Mouse (Mus musculus) forebrain, embryonic 15.5 days (tissue): Measurements from ENCODE around the gene Batf2. TPM values are rescaled to one million over a fixed set of nuclear protein-coding genes. Genes with fewer than 3 reads are reported as not detected.
A peak's percentile ranks its signal among the peaks of the same experiment; 100 is the strongest.

ENCODE experiments used
- ATAC-seq: fragments of 200-750 bp; cut with Nextera tagmentation; replicated peaks from 2 replicates; pipeline ENCODE4 v1.8.0; 2017; ENCODE audit warnings: mild to moderate bottlenecking, moderate TSS enrichment, moderate library complexity
- H3K27ac ChIP-seq: fragments of 300-500 bp; sonication (generic); replicated peaks from 2 replicates; pipeline ENCODE4 v1.5.1; 2015; ENCODE audit warnings: mild to moderate bottlenecking, inconsistent platforms
- H3K27me3 ChIP-seq: fragments of 300-500 bp; sonication (generic); 2 replicates; pipeline ENCODE4 v1.6.1; 2015; ENCODE audit warnings: inconsistent platforms
- H3K36me3 ChIP-seq: fragments of 300-500 bp; sonication (generic); 2 replicates; pipeline ENCODE4 v1.6.1; 2015; ENCODE audit warnings: mild to moderate bottlenecking, inconsistent platforms
- H3K4me1 ChIP-seq: fragments of 300-500 bp; sonication (generic); 2 replicates; pipeline ENCODE4 v1.6.1; 2015; ENCODE audit warnings: inconsistent platforms
- H3K4me2 ChIP-seq: fragments of 300-500 bp; sonication (generic); replicated peaks from 2 replicates; pipeline ENCODE4 v1.6.1; 2015; ENCODE audit warnings: mild to moderate bottlenecking, inconsistent platforms
- H3K4me3 ChIP-seq: fragments of 300-500 bp; sonication (generic); 2 replicates; pipeline ENCODE4 v1.5.1; 2015; ENCODE audit warnings: mild to moderate bottlenecking, inconsistent platforms
- H3K9ac ChIP-seq: fragments of 300-500 bp; sonication (generic); replicated peaks from 2 replicates; pipeline ENCODE4 v1.6.1; 2015; ENCODE audit warnings: mild to moderate bottlenecking, inconsistent platforms
- H3K9me3 ChIP-seq: fragments of 300-500 bp; sonication (generic); 2 replicates; pipeline ENCODE4 v1.6.1; 2016; ENCODE audit warnings: inconsistent platforms
- WGBS: fragments of 180-500 bp; shearing (Covaris S2); methylation state at CpG from one replicate; pipeline ENCODE4 v1.1.7; 2015; ENCODE audit warnings: mixed read lengths; 5-methylcytosine and 5-hydroxymethylcytosine counted together
- polyA plus RNA-seq: library from polyadenylated mRNA; unstranded; fragments of >200 nt; fragmentation: Nextera tagmentation; extraction: Ambion mirVana; gene quantifications from 2 replicates; pipeline ENCODE4 v1.2.1, GENCODE M21; 2015

The Batf2 gene
- polyA plus RNA-seq: 0.13 TPM in 1 of 2 replicates, not detected in the other

DNA sequence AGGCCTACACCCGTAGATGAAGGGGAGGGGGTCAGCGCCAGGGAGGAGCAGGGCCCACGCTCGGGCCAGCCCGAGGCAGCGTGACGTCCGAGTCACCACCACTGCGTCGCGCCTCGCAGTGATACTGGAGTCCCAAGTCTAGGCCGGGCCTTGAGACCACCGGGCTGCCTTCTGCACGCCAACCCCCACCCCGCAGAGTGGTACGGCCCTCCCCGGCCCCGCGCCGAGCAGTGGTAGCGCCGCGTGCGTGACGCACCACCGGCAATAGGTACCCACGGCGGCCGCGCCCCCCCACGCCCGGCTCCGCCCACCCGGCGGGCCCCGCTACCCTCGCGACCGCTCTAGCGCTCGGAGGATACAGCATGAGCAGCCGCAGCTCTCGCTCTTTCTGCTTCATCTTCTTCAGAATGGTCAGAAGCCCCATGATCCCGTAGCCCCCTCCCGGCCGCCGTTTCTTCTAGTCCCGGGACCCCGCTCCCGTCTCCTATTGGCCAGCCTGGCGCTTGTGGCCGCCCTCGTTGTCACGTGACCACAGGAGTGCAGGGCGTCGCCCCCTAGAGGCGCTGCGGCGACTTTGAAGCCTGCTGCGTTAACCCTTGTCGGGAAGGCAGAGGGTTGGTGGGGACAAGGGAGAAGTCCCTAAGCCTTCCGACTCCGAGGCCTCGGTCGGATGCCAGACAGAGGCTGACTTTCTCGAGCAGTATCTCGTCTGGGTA, at the start of gene Batf2:
Gene Batf2, plus strand, starts transcription at position 306 of the 716 bp plus-strand sequence.
- peak; percentile 95 for ATAC-seq
- Histone ChIP-seq H3K9me3 (no peaks in the 10 kb centered on the region), H3K9ac (peak within 1 kb of the TSS; percentile 93), H3K4me3 (peak within 1 kb of the TSS; percentile 68), H3K4me2 (peak within 1 kb of the TSS; percentile 88), H3K36me3 (peaks cover 13% of the 10 kb centered on the region), H3K27me3 (no peaks in the 10 kb centered on the region), H3K27ac (peak within 1 kb of the TSS; percentile 98), H3K4me1 (peaks cover 15% of the 10 kb centered on the region)
- 0% methylated on average over 66 of the region's 68 CpGs for WGBS

DNA sequence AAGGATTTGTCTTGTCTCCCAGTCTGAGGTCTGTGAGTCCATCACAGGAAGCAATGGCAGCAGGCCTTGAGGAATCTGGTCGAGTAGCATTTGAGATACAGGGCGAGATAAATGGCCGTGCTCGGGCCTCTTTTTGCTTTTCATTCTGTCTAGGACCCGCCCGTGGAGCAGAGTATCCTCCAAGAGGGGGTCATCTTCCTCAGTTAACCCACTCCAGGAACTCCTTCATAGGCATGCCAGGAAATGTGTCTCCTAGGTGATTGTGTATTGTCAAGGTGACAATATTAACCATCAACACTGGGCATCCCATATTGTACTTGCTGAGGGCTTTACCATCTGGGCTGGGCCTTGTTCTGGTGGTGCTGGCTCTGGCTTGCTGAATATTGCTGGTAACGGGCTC, 46.7 kb upstream of the Batf2 start, which contains the start of gene AC131692.1:
Gene AC131692.1, plus strand, starts transcription at position 301 of the 400 bp plus-strand sequence.
- H3K36me3 ChIP-seq: 0 out of 2 replicates have a peak, but pooled peaks cover 3% of the 10 kb centered on the region
- no peak within 1 kb of the TSS for H3K27ac ChIP-seq
- WGBS: 94% methylated on average over 7 of the region's 7 CpGs
- no peaks in the 10 kb centered on the region for H3K27me3 ChIP-seq
- no peak within 1 kb of the TSS for H3K4me2 ChIP-seq
- ATAC-seq: no peak
- H3K9me3 ChIP-seq: no peaks in the 10 kb centered on the region
- no peak within 1 kb of the TSS for H3K9ac ChIP-seq
- no peaks in the 10 kb centered on the region for H3K4me1 ChIP-seq
- no peak within 1 kb of the TSS for H3K4me3 ChIP-seq

DNA sequence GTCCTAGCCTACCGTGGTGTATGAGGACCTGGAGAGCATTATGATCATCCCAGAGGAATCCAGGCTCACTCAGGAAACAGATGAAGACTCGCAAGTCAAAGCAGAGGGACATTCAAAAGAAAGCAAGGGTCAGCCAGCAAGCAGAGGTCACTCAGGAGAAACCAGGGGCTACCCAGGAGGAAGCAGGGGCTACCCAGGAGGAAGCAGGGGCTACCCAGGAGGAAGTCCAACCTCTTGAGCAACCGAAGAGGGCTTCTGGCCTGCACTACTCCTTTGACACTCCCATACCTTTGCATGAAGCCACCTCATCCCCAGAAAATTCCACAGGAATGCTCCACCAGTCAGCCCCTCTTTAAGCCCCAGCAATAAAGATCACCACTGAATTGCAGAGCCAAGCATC, 42.9 kb upstream of the Batf2 start:
- Histone ChIP-seq H3K27me3 (no peaks in the 10 kb centered on the region), H3K4me1 (no peaks in the 10 kb centered on the region), H3K9me3 (no peaks in the 10 kb centered on the region), H3K9ac (no peak overlapping the region), H3K27ac (no peak overlapping the region), H3K4me3 (no peak overlapping the region), H3K4me2 (no peak overlapping the region), H3K36me3 (no peaks in the 10 kb centered on the region)
- no peak for ATAC-seq
- 91% methylated on average over 3 of the region's 3 CpGs for WGBS

DNA sequence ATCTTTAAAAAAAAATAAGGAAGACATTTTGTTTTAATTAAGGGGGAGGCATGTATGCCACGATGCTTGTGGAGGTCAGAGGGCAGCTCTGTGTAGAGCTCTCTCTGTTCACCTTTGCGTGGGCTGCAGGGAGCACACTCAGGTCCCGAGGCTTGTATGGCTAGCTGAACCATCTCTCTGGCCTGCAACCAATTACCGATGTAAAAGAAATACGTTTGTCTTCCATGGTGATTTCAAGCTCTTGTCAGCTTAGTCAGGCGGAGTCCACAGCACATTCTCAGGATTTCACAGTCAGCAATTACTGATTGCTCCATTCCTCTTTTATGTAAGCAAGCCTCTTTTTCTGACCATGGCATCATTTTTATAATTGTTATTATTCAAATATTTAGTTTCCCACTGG, 39.6 kb upstream of the Batf2 start:
- Histone ChIP-seq H3K4me2 (no peak overlapping the region), H3K9ac (no peak overlapping the region), H3K27ac (no peak overlapping the region), H3K9me3 (no peaks in the 10 kb centered on the region), H3K4me3 (no peak overlapping the region), H3K36me3 (no peaks in the 10 kb centered on the region), H3K4me1 (no peaks in the 10 kb centered on the region), H3K27me3 (no peaks in the 10 kb centered on the region)
- 83% methylated on average over 6 of the region's 6 CpGs for WGBS
- no peak for ATAC-seq

DNA sequence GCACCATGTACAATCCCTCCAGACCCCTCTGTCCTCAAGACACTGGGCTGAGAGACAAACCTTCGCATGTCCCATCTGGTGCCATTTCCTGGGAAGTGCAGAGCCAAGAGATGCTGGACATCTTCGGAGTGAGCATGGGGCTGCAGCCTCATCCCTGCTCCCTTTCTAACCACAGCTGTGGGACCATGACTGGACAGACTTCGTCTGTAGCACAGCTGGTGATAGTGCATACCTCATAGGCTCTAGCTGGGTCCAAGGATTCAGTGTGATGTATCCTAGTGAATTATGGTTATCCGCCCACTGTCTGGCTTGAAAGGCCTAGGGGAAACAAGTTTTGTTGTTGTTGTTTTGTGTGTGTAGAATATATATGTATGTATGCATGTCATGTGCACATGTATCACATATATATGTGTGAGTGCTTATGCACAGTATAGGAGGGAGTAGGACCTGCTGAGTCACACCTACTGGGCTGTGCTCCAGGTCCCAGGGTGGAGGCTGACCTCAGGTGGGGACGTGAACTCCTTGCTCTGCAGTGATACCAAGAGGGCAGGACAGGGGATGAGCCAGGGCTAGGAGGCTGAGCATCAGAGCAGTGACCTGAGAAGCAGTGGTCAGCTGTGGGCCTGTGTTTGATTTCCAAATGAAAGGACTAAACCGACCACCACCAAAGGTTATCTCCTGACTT, 38.5 kb upstream of the Batf2 start:
- H3K27ac ChIP-seq: no peak overlapping the region
- H3K9ac ChIP-seq: no peak overlapping the region
- no peaks in the 10 kb centered on the region for H3K9me3 ChIP-seq
- no peaks in the 10 kb centered on the region for H3K4me1 ChIP-seq
- H3K4me2 ChIP-seq: no peak overlapping the region
- H3K27me3 ChIP-seq: no peaks in the 10 kb centered on the region
- H3K4me3 ChIP-seq: no peak overlapping the region
- no peak for ATAC-seq
- H3K36me3 ChIP-seq: no peaks in the 10 kb centered on the region
- WGBS: 81% methylated on average over 6 of the region's 6 CpGs

DNA sequence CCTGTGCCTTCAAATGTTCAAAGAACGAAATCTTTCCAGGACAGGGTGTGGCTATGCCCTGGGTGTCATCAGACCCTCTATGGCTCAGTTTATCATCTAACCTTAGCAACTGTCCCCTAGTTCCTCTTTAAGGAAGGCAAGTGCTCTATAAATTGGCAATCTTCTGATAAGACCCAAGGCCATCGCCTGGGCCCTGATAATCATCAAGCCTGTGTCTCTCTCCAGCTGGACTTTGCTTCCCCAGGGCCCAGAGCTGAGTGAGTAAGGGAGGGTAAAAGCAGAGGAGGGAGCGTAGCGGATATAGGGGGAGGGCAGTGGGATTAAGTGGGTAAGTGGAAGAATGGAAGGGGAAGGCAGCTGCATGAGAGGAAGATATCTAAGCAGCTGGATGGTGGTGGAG, 36.3 kb upstream of the Batf2 start:
- Histone ChIP-seq H3K4me2 (no peak overlapping the region), H3K9ac (no peak overlapping the region)
- 90% methylated on average over 4 of the region's 4 CpGs for WGBS

DNA sequence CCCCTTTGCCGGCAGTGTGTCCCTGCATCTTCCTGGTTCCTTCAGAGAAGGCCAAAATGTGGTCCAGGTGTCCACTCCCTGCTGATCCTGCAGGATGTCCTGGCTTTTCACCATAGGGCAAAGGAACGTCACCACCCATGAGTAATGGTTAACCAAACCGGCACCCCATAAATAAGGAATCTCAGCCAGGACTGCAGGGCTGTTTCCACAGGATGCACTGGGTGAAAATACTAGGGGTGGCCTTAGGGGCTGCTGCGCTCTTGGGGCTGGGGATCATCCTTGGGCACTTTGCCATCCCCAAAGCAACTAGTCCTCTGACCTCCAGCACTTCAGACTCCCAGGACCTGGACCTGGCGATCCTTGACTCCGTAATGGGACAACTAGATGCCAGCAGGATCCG, 35.2 kb upstream of the Batf2 start, which contains the start of gene Naaladl1:
Gene Naaladl1, plus strand, starts transcription at position 197 of the 400 bp plus-strand sequence.
- Histone ChIP-seq H3K27ac (no peak within 1 kb of the TSS), H3K4me2 (no peak within 1 kb of the TSS), H3K4me3 (no peak within 1 kb of the TSS), H3K27me3 (no peaks in the 10 kb centered on the region), H3K9me3 (no peaks in the 10 kb centered on the region), H3K36me3 (no peaks in the 10 kb centered on the region), H3K4me1 (no peaks in the 10 kb centered on the region), H3K9ac (no peak within 1 kb of the TSS)
- ATAC-seq: no peak
- WGBS: 84% methylated on average over 7 of the region's 7 CpGs

More for the DNA sequence above, 36.3 kb upstream of the Batf2 start:
- Histone ChIP-seq H3K4me1 (no peaks in the 10 kb centered on the region), H3K27ac (no peak overlapping the region), H3K36me3 (no peaks in the 10 kb centered on the region), H3K9me3 (no peaks in the 10 kb centered on the region), H3K27me3 (no peaks in the 10 kb centered on the region), H3K4me3 (no peak overlapping the region)
- ATAC-seq: no peak

DNA sequence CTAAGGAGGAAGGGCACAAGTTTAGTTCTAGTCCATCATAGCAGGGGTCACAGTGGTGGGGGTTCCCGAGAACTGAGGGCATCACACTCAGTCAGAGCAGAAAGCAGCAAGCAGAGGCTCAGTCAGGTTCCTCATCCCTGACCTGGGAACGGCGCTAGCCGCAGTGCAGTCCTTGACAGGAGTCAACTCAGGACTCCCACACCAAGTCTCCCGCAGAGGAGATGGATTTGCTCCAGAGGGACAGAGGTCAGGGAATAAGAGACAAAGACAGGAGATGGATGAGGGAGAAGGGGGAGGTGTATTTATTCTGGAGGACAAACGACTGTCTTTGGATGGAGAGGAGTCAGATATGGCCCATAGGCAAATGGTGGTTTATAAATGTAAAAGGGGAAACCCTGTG, 27.7 kb upstream of the Batf2 start:
- Histone ChIP-seq H3K9ac (no peak overlapping the region), H3K27me3 (no peaks in the 10 kb centered on the region), H3K36me3 (peaks cover 20% of the 10 kb centered on the region), H3K4me3 (no peak overlapping the region), H3K27ac (no peak overlapping the region), H3K4me1 (peaks cover 14% of the 10 kb centered on the region), H3K9me3 (no peaks in the 10 kb centered on the region), H3K4me2 (no peak overlapping the region)
- no peak for ATAC-seq
- WGBS: 76% methylated on average over 6 of the region's 6 CpGs

DNA sequence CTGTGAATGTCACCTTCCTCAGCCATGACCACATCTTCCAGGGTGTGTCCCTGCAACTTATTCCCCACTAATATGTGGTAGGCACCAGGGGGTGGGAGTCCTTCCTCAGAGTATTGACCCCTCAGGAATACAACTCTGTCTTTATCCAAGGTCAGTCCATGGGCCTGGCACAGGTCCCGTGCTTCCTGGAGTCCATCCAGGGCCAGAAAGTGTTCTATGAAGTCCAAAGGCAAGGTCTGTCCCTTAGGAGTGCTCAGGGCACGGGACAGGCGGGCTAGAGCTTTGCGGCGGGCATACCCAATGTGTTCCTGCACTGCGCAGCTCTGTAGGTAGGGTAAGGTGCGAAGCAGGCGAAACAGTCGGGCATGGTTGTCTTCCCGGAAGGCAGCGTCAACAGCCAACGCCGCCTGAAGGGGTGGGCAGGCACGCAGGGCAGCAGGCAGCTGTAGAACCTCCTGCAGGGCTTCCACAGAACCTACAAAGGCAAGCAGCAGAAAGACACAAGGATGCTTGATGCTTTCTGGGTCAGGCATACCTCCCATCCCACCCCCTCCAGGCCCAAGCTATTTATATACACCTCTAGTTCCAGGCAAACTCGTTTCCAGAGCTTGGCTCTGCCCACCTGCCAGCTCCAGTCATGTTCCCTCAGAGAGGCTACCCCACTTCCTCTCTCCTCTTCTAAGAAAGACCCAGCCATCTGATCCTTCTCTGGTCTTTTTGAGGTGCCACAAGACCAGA, 24.5 kb upstream of the Batf2 start:
- H3K27ac ChIP-seq: no peak overlapping the region
- H3K4me3 ChIP-seq: no peak overlapping the region

DNA sequence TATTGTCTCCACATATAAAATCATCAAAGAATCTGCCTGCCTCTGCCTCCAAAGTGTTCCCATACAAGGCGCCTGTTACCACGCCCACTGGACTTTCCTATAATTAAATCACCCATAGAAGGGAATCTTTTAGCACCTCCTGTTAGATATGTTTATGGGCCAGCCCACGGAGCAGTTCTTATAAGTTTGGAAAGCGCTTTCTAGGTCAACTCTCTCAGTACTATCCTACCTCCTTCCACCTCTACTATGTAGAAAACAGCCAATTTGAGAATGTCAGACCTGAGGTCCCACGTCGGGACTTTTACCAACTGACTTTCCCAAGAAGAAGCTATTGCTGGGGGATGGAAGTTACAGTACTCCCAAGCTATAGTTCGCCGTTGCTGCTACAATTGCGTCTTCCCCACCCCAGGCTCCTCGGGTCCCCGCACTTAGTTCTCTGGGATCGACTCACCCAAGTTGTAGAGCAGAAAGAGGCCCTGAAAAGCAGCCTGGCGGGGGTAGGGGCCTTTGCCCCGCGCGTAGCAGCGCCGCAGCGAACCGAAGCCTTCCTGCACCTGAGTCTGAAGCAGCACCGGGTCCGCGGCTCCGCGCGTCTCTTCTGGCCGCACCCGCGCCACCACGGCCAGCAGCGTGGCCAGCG, 23.3 kb upstream of the Batf2 start:
- H3K9me3 ChIP-seq: no peaks in the 10 kb centered on the region
- peak overlapping the region; percentile 84 for H3K4me3 ChIP-seq
- peak overlapping the region; percentile 86 for H3K9ac ChIP-seq
- 5% methylated on average over 32 of the region's 32 CpGs for WGBS
- 0 out of 2 replicates have a peak, but pooled peaks have one; percentile 2 for ATAC-seq
- H3K4me2 ChIP-seq: peak overlapping the region; percentile 82
- H3K4me1 ChIP-seq: peaks cover 26% of the 10 kb centered on the region
- peak overlapping the region; percentile 96 for H3K27ac ChIP-seq
- H3K36me3 ChIP-seq: peaks cover 18% of the 10 kb centered on the region
- no peaks in the 10 kb centered on the region for H3K27me3 ChIP-seq

More for the DNA sequence above, 24.5 kb upstream of the Batf2 start:
- 92% methylated on average over 15 of the region's 15 CpGs for WGBS
- H3K27me3 ChIP-seq: no peaks in the 10 kb centered on the region
- no peak overlapping the region for H3K4me2 ChIP-seq
- peaks cover 26% of the 10 kb centered on the region for H3K4me1 ChIP-seq
- ATAC-seq: no peak
- no peaks in the 10 kb centered on the region for H3K9me3 ChIP-seq
- H3K9ac ChIP-seq: no peak overlapping the region
- peaks cover 20% of the 10 kb centered on the region for H3K36me3 ChIP-seq

DNA sequence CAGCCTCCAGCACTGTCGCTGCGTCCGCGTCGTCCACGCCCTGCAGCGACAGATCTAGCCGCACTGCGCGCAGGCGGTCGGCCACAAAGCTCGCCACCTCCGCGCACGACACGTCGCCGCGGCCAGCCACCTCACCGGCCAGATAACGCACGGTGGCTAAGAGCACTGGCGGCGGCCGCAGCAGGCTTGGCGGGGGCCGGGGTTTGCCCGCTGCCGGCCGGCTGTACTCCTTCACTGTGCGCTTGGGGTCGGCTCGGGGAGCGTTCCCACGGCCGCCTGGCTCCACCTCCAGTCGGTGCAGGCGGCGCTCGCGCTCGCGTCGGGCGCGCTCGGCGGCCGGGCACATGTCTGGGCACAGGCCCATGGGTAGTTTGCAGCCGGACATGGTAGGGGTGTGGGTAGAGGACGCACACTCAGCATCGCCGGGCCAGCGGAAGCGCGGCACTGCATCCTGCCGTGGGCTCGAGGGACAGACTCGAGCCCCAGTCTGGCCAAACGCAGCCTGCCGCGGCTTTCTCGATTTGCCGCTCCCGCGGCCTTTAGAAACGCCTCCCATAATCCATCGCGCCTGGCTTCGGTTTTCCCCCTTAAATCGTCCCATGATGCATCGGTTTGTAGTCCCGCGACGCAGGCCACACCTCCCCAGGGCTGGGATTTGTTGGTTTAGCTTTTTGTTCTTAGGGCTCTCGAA, 22.7 kb upstream of the Batf2 start, which contains the start of gene Sac3d1:
Gene Sac3d1, minus strand, starts transcription at position 665 of the 691 bp plus-strand sequence.
- H3K27ac ChIP-seq: peak within 1 kb of the TSS; percentile 96
- peaks cover 18% of the 10 kb centered on the region for H3K36me3 ChIP-seq
- ATAC-seq: peak; percentile 89
- under 1% methylated on average over 77 of the region's 77 CpGs for WGBS
- H3K9ac ChIP-seq: peak within 1 kb of the TSS; percentile 86
- H3K4me2 ChIP-seq: peak within 1 kb of the TSS; percentile 82
- no peaks in the 10 kb centered on the region for H3K9me3 ChIP-seq
- H3K4me1 ChIP-seq: peaks cover 26% of the 10 kb centered on the region
- H3K4me3 ChIP-seq: peak within 1 kb of the TSS; percentile 84
- H3K27me3 ChIP-seq: no peaks in the 10 kb centered on the region
